Mouse (Mus musculus): Measurements from ENCODE around the gene Psmg4.

- TF ChIP-seq CTCF (conservative IDR thresholded peaks at IDR 0.05; ENCODE audit: low read length) (no peak), POU5F1 (IDR thresholded peaks at IDR 0.05; ENCODE audit: borderline replicate concordance, low read length) (no peak), NANOG (IDR thresholded peaks at IDR 0.05; ENCODE audit: borderline replicate concordance, low read length) (no peak)
Measured at GRCm38 (mm10) chr13:34185371-34185770, 22.6 kb downstream of the Psmg4 start.
